Mouse (Mus musculus): ENCODE data around the gene Gm45140. TPM values are rescaled to one million over a fixed set of nuclear protein-coding genes. Genes with fewer than 3 reads are reported as not detected.

Gm45140 gene
- polyA plus RNA-seq, 1 experiment from 2014 or later, result 0.94 TPM

DNA sequence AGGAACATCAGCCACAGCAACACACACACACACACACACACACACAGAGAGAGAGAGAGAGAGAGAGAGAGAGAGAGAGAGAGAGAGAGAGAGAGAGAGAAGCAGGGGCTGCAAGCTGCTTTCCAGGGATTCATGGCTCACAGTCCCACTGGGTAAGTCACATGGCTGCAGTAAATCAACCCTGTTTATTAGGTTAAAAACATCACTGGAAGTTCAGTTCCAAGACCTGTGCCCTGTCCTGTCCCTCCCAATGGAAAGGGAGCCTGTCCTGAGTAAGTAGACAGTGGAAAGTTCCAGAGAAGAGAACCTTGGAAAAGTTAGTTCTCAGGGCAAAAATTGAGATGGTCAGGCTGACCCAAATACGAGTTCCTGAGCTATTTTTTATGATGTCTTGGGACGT lies 38.3 kb downstream of the Gm45140 start:
- WGBS, result 29% methylated on average over 2 of the region's 2 CpGs
- DNase-seq (ENCODE audit: low spot score), result no peak

GRCm38 (mm10) chr6:87796251-87796880 lies 39.2 kb downstream of the Gm45140 start:
- TF ChIP-seq CTCF (IDR thresholded peaks at IDR 0.05), result no peak
- no peak for TF ChIP-seq EP300 (IDR thresholded peaks at IDR 0.05)
- no peak overlapping the region for H3K27ac ChIP-seq (ENCODE audit: low read length)
- no peaks in the 10 kb centered on the region for H3K4me1 ChIP-seq (ENCODE audit: insufficient read depth, low read depth, low read length)
- ATAC-seq (no peak), DNase-seq (ENCODE audit: low spot score) (no peak)
- no peak overlapping the region for H3K4me3 ChIP-seq (ENCODE audit: low read depth, low read length)
- no peaks in the 10 kb centered on the region for H3K27me3 ChIP-seq (replicated peaks; ENCODE audit: insufficient read depth, low read length)
- no peak overlapping the region for H3K4me2 ChIP-seq (replicated peaks; ENCODE audit: low read depth, low read length)
- no peaks in the 10 kb centered on the region for H3K9me3 ChIP-seq (ENCODE audit: low read length)
- H3K36me3 ChIP-seq (ENCODE audit: insufficient read depth, low read length), result peaks cover 8% of the 10 kb centered on the region; the same call in 1 of the 2 replicates
- H3K9ac ChIP-seq (replicated peaks; ENCODE audit: low read depth), result no peak overlapping the region
- 89% methylated on average over 6 of the region's 6 CpGs for WGBS

More for the DNA sequence above, 38.3 kb downstream of the Gm45140 start:
- no peak for TF ChIP-seq EP300 (IDR thresholded peaks at IDR 0.05)
- TF ChIP-seq CTCF (IDR thresholded peaks at IDR 0.05), result no peak
- no peaks in the 10 kb centered on the region for H3K9me3 ChIP-seq (ENCODE audit: low read length)
- no peaks in the 10 kb centered on the region for H3K27me3 ChIP-seq (replicated peaks; ENCODE audit: insufficient read depth, low read length)
- no peak overlapping the region for H3K4me2 ChIP-seq (replicated peaks; ENCODE audit: low read depth, low read length)
- H3K4me3 ChIP-seq (ENCODE audit: low read depth, low read length), result no peak overlapping the region
- no peaks in the 10 kb centered on the region for H3K4me1 ChIP-seq (ENCODE audit: insufficient read depth, low read depth, low read length)
- ATAC-seq, result no peak
- no peak overlapping the region for H3K9ac ChIP-seq (replicated peaks; ENCODE audit: low read depth)
- H3K36me3 ChIP-seq (ENCODE audit: insufficient read depth, low read length), result 0 out of 2 replicates have a peak, but pooled peaks cover 4% of the 10 kb centered on the region
- no peak overlapping the region for H3K27ac ChIP-seq (ENCODE audit: low read length)

DNA sequence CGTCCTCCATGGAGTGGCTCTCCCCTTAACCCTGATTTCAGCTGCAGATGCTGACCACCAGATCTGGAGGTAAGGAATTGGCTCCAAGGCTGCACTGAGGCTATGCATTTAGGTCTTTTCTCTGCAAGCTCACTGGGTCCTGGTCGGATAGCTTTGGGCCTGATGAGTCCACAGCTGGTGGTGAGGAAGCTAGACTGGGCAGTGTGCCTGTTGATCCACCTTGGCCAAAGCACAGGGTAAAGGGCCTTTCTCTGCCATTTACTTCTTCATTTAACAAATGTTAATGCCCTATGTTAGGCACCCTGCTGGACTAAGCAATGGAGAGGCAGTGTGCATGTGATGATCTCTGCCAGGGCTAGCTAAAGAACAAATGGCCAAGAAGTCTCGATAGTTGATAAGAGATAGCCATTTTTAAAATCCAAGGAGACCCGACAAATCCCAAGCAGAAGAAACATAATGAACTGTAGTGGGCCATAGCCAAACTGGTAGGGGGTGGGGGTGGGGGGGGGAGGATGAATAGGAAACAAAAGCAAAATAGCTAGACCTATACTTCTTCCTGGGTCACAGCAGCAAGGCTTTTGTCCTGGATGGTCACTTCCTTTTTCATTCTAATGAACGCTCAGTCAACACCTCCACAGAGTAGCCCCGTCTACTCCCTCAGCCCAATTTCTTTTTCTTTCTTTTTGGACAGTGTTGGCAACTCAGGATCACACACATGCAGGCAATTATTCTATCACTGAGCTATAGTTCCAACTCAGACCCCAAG lies 40.0 kb downstream of the Gm45140 start:
- Histone ChIP-seq H3K27me3 (replicated peaks; ENCODE audit: insufficient read depth, low read length) (no peaks in the 10 kb centered on the region), H3K4me2 (replicated peaks; ENCODE audit: low read depth, low read length) (no peak overlapping the region), H3K27ac (ENCODE audit: low read length) (no peak overlapping the region), H3K9me3 (ENCODE audit: low read length) (no peaks in the 10 kb centered on the region), H3K9ac (replicated peaks; ENCODE audit: low read depth) (no peak overlapping the region), H3K4me1 (ENCODE audit: insufficient read depth, low read depth, low read length) (no peaks in the 10 kb centered on the region), H3K36me3 (ENCODE audit: insufficient read depth, low read length) (peaks cover 8% of the 10 kb centered on the region; the same call in 1 of the 2 replicates), H3K4me3 (ENCODE audit: low read depth, low read length) (no peak overlapping the region)
- ATAC-seq (no peak), DNase-seq (ENCODE audit: low spot score) (no peak)
- TF ChIP-seq EP300 (IDR thresholded peaks at IDR 0.05) (no peak), CTCF (IDR thresholded peaks at IDR 0.05) (no peak)
- 75% methylated on average over 6 of the region's 6 CpGs for WGBS

DNA sequence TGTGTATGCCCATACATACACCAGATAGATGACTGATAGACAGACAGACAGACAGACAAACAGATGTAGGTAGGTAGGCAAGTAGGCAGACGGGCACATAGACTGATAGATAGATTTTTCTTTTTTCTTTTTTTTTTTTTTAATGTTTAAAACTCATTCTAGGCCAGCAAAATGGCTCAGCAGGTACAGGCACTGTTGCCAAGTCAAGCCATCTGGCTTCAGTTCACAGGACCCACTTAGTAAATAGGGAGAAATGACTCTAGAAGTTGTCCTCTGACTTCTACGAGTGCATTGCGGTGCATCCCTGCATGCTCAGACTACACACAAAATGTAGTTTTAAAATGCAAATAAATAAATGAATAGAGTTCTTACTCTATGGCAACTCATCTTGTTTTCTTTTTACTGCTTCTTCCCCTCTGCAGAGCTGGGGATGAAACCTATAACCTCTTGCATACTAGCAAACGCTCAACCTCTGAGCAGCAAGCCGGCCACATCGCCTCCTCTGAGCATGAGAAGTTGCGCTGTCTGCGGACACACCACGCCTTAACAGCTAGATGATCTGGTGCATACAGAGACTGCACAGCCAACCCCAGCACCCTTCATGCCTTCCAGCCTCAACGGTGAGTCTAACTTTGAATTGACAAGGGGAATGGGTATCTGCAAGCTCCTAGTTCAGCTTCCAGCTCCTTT lies 41.6 kb downstream of the Gm45140 start:
- WGBS, result 94% methylated on average over 10 of the region's 10 CpGs
- no peak for TF ChIP-seq CTCF (IDR thresholded peaks at IDR 0.05)
- TF ChIP-seq EP300 (IDR thresholded peaks at IDR 0.05), result no peak
- Histone ChIP-seq H3K27ac (ENCODE audit: low read length) (no peak overlapping the region), H3K27me3 (replicated peaks; ENCODE audit: insufficient read depth, low read length) (no peaks in the 10 kb centered on the region), H3K4me2 (replicated peaks; ENCODE audit: low read depth, low read length) (no peak overlapping the region), H3K4me3 (ENCODE audit: low read depth, low read length) (no peak overlapping the region), H3K9ac (replicated peaks; ENCODE audit: low read depth) (no peak overlapping the region), H3K9me3 (ENCODE audit: low read length) (no peaks in the 10 kb centered on the region), H3K4me1 (ENCODE audit: insufficient read depth, low read depth, low read length) (peaks cover 9% of the 10 kb centered on the region), H3K36me3 (ENCODE audit: insufficient read depth, low read length) (peaks cover 8% of the 10 kb centered on the region; the same call in 1 of the 2 replicates)
- ATAC-seq (no peak), DNase-seq (ENCODE audit: low spot score) (no peak)

DNA sequence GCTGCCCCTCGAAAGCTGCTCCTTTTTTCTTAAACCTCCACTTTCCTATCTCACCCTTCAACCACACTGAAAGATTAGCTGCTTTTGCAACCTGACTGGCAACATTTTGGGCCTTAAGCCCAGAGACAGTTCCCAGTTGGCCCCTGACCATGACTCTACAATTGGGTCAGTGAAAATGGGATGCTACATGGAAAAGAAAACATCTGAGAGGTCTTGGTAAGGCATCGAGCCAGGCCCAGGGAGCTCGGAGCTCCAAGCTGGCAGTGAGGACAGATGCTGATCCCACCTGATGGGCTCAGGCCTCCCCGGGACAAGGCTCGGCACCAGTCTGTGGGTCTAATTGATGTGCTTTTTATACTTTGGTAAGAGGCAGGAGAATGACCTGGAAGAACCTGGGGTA lies 43.8 kb downstream of the Gm45140 start:
- no peak overlapping the region for H3K4me3 ChIP-seq (ENCODE audit: low read depth, low read length)
- ATAC-seq (no peak), DNase-seq (ENCODE audit: low spot score) (no peak)
- no peak overlapping the region for H3K27ac ChIP-seq (ENCODE audit: low read length)
- H3K9ac ChIP-seq (replicated peaks; ENCODE audit: low read depth), result no peak overlapping the region
- no peaks in the 10 kb centered on the region for H3K27me3 ChIP-seq (replicated peaks; ENCODE audit: insufficient read depth, low read length)
- H3K4me2 ChIP-seq (replicated peaks; ENCODE audit: low read depth, low read length), result no peak overlapping the region
- H3K4me1 ChIP-seq (ENCODE audit: insufficient read depth, low read depth, low read length), result peaks cover 12% of the 10 kb centered on the region
- peaks cover 8% of the 10 kb centered on the region; the same call in 1 of the 2 replicates for H3K36me3 ChIP-seq (ENCODE audit: insufficient read depth, low read length)
- H3K9me3 ChIP-seq (ENCODE audit: low read length), result no peaks in the 10 kb centered on the region
- 98% methylated on average over 5 of the region's 5 CpGs for WGBS
- no peak for TF ChIP-seq EP300 (IDR thresholded peaks at IDR 0.05)
- no peak for TF ChIP-seq CTCF (IDR thresholded peaks at IDR 0.05)
